Mouse (Mus musculus) heart, adult 2 months (tissue): ENCODE measurements around the gene Zfp704. TPM values are rescaled to one million over a fixed set of nuclear protein-coding genes. Genes with fewer than 3 reads are reported as not detected.
A peak's percentile ranks its signal among the peaks of the same experiment; 100 is the strongest.

ENCODE experiments used
- DNase-seq, 2 experiments: peaks; one replicate each; pipeline ENCODE4 v3.0.0; 2021
- H3K27ac ChIP-seq: fragments of 200-600 bp; 2 replicates; pipeline ENCODE4 v1.8.1; 2022
- H3K27me3 ChIP-seq: fragments of 200-500 bp; 2 replicates; pipeline ENCODE4 v1.6.1; 2012; ENCODE audit warnings: mild to moderate bottlenecking, low read length, inconsistent platforms, mixed read lengths; ENCODE audit not compliant: control insufficient read depth, insufficient read depth
- H3K36me3 ChIP-seq: fragments of 200-500 bp; 2 replicates; pipeline ENCODE4 v1.6.1; 2012; ENCODE audit warnings: low read length, inconsistent platforms; ENCODE audit not compliant: control insufficient read depth, insufficient read depth
- H3K4me1 ChIP-seq: fragments of 200-500 bp; 2 replicates; pipeline ENCODE4 v1.6.1; 2011; ENCODE audit warnings: low read length; ENCODE audit not compliant: control insufficient read depth, insufficient read depth
- H3K4me3 ChIP-seq: fragments of 200-600 bp; 2 replicates; pipeline ENCODE4 v1.8.1; 2022
- H3K79me2 ChIP-seq: fragments of 200-500 bp; replicated peaks from 2 replicates; pipeline ENCODE4 v1.6.1; 2012; ENCODE audit warnings: mild to moderate bottlenecking, inconsistent platforms, low read length, moderate library complexity, mixed read lengths; ENCODE audit not compliant: control insufficient read depth, insufficient read depth
- H3K9ac ChIP-seq: fragments of 200-500 bp; 2 replicates; pipeline ENCODE4 v1.6.1; 2012; ENCODE audit warnings: low read depth, mild to moderate bottlenecking, control low read depth, inconsistent platforms, low read length, mixed read lengths
- CTCF ChIP-seq: fragments of 200-600 bp; IDR thresholded peaks from 2 replicates; pipeline ENCODE4 v1.8.1; 2022; ENCODE audit warnings: antibody characterized with exemption, mild to moderate bottlenecking, moderate library complexity
- EP300 ChIP-seq: fragments of 200-500 bp; IDR thresholded peaks from 2 replicates; pipeline ENCODE4 v1.6.1; 2011; ENCODE audit warnings: low read depth, low read length, control low read depth; ENCODE audit not compliant: insufficient read depth
- POLR2A ChIP-seq: fragments of 200-500 bp; IDR thresholded peaks from 2 replicates; pipeline ENCODE4 v1.6.1; 2011; ENCODE audit warnings: mild to moderate bottlenecking, low read depth, low read length, control low read depth; ENCODE audit not compliant: insufficient read depth
- WGBS: fragments of 180-500 bp; shearing (Covaris S2); methylation state at CpG from one replicate; pipeline ENCODE4 v1.1.7; 2018; 5-methylcytosine and 5-hydroxymethylcytosine counted together
- intact Hi-C: fragments of 180-260 bp; cut with DNase I; formaldehyde crosslinking; loops from one replicate; pipeline ENCODE4 v1.15.1; 2025
- polyA plus RNA-seq: library from polyadenylated mRNA; depleted of rRNA; stranded (reverse); fragments of >200 nt; gene quantifications from 2 replicates; pipeline ENCODE4 v1.2.3, GENCODE M21; 2012
- total RNA-seq, 2 experiments: library from RNA; stranded (reverse); gene quantifications; 2 replicates each; pipeline ENCODE4 v1.2.3; 2021

Zfp704 gene
- total and polyA plus RNA-seq, 3 experiments, result 3.3 to 14.2 (median 13.4) TPM

- TF ChIP-seq EP300, result no peak
- TF ChIP-seq CTCF, result no peak
- TF ChIP-seq POLR2A, result no peak
- no peaks in the 10 kb centered on the region for H3K27me3 ChIP-seq
- no peaks in the 10 kb centered on the region for H3K36me3 ChIP-seq
- no peaks in the 10 kb centered on the region for H3K4me1 ChIP-seq
- WGBS, result 96% methylated on average over 5 of the region's 5 CpGs
- H3K79me2 ChIP-seq, result no peaks in the 10 kb centered on the region
- intact Hi-C loops, result no loop called here
- no peak for DNase-seq
- no peak overlapping the region for H3K4me3 ChIP-seq
- H3K9ac ChIP-seq, result no peak overlapping the region
- no peak overlapping the region for H3K27ac ChIP-seq
These were observed 184.2 kb downstream of the Zfp704 start for GRCm38 (mm10) chr3:9425661-9426060.

- Histone ChIP-seq H3K36me3 (no peaks in the 10 kb centered on the region), H3K79me2 (no peaks in the 10 kb centered on the region), H3K4me1 (no peaks in the 10 kb centered on the region), H3K9ac (no peak overlapping the region), H3K27me3 (no peaks in the 10 kb centered on the region), H3K4me3 (no peak overlapping the region), H3K27ac (no peak overlapping the region)
- no peak for DNase-seq
- TF ChIP-seq POLR2A (no peak), CTCF (no peak), EP300 (no peak)
- intact Hi-C loops, result no loop called here
- WGBS, result 91% methylated on average over 6 of the region's 6 CpGs
These were observed 185.2 kb downstream of the Zfp704 start for GRCm38 (mm10) chr3:9424637-9425036.

GRCm38 (mm10) chr3:9423669-9424068 lies 186.2 kb downstream of the Zfp704 start:
- H3K9ac ChIP-seq, result no peak overlapping the region
- no peaks in the 10 kb centered on the region for H3K36me3 ChIP-seq
- H3K4me3 ChIP-seq, result no peak overlapping the region
- WGBS, result 91% methylated on average over 6 of the region's 6 CpGs
- no peaks in the 10 kb centered on the region for H3K4me1 ChIP-seq
- TF ChIP-seq POLR2A (no peak), CTCF (no peak), EP300 (no peak)
- H3K27ac ChIP-seq, result no peak overlapping the region
- no peaks in the 10 kb centered on the region for H3K79me2 ChIP-seq
- intact Hi-C loops, result no loop called here
- no peaks in the 10 kb centered on the region for H3K27me3 ChIP-seq
- no peak for DNase-seq

- H3K4me1 ChIP-seq, result peaks cover 14% of the 10 kb centered on the region
- no peak for DNase-seq
- no peak overlapping the region for H3K9ac ChIP-seq
- H3K4me3 ChIP-seq, result no peak overlapping the region
- H3K79me2 ChIP-seq, result no peaks in the 10 kb centered on the region
- peaks cover 4% of the 10 kb centered on the region; the same call in 1 of the 2 replicates for H3K36me3 ChIP-seq
- intact Hi-C loops, result loop anchor here (10.0 kb wide), 1 partner anchor 536 kb away; no protein-coding TSS in a partner anchor
- H3K27ac ChIP-seq, result no peak overlapping the region
- TF ChIP-seq EP300, result no peak
- no peak for TF ChIP-seq POLR2A
- no peak for TF ChIP-seq CTCF
- 89% methylated on average over 4 of the region's 4 CpGs for WGBS
- no peaks in the 10 kb centered on the region for H3K27me3 ChIP-seq
These were observed 201.0 kb downstream of the Zfp704 start for GRCm38 (mm10) chr3:9408896-9409295.

GRCm38 (mm10) chr3:9407801-9408200 lies 202.1 kb downstream of the Zfp704 start:
- no peak overlapping the region for H3K9ac ChIP-seq
- TF ChIP-seq POLR2A, result no peak
- TF ChIP-seq CTCF, result no peak
- TF ChIP-seq EP300, result no peak
- H3K79me2 ChIP-seq, result no peaks in the 10 kb centered on the region
- H3K36me3 ChIP-seq, result peaks cover 4% of the 10 kb centered on the region; the same call in 1 of the 2 replicates
- no peak overlapping the region for H3K4me3 ChIP-seq
- 67% methylated on average over 10 of the region's 10 CpGs for WGBS
- intact Hi-C loops, result loop anchor here (2.0 to 10.0 kb wide), 2 partner anchors 25 to 537 kb away; no protein-coding TSS in a partner anchor
- no peaks in the 10 kb centered on the region for H3K27me3 ChIP-seq
- peak overlapping the region; percentile 47 for H3K27ac ChIP-seq
- DNase-seq, result no peak
- peaks cover 16% of the 10 kb centered on the region for H3K4me1 ChIP-seq

- Histone ChIP-seq H3K27me3 (no peaks in the 10 kb centered on the region), H3K4me1 (peaks cover 18% of the 10 kb centered on the region), H3K79me2 (no peaks in the 10 kb centered on the region), H3K9ac (no peak overlapping the region), H3K4me3 (no peak overlapping the region), H3K36me3 (peaks cover 4% of the 10 kb centered on the region; the same call in 1 of the 2 replicates), H3K27ac (peak overlapping the region; percentile 47)
- TF ChIP-seq POLR2A (no peak), CTCF (no peak), EP300 (no peak)
- peak; percentile 47 to 61 for DNase-seq
- intact Hi-C loops, result loop anchor here (2.0 to 10.0 kb wide), 2 partner anchors 26 to 538 kb away; no protein-coding TSS in a partner anchor
- WGBS, result 19% methylated on average over 9 of the region's 9 CpGs
These were observed 202.8 kb downstream of the Zfp704 start for GRCm38 (mm10) chr3:9407119-9407546.
